8 mouse cellular contexts compared by ENCODE assay signal in the genomic region with DNA sequence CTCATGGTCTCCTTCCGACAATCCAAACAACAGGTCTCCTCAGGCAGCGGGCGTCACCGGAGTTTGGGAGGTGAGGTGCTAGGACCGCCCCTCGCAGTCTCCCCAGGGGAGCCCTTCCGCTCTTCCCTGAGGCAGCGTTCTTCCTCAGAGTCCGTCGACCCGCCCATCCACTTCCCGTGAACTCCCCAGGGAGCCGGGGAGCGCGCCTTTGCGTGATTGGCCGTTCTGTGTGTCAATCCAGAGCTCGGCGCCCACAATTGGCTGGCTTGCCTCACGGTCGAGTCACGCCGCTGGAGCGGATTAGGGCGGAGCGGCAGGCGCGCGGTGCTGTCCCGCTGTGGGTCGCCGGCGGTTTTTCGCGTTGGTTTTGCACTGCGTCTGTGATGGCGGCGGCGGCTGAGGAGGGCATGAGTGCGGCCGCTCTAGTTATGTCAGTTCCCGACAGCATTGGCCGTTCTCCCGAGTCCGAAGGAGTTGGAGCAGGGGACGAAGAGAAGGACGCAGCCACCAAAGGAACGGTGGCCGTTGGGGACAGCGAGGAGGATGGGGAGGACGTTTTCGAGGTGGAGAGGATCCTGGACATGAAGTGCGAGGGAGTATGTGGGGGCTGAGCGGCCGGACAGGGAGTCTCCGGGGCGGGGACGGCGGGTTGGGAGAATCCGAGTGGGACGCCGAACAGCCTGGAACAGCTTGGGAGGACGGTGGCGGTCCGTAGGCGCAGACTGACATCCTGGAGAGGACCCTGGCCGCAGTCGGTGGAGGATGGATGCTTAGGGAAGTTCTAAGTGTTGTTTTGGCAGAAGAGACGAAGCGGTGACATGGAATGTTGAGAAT. TPM values are rescaled to one million over a fixed set of nuclear protein-coding genes. Genes with fewer than 3 reads are reported as not detected.
DNase-seq lines count a peak whose midpoint lies in the region; ATAC-seq and TF ChIP-seq lines count a peak whose summit lies in the region.

Gene Mphosph8 (plus strand): TSS at position 280 of the 834 bp plus-strand sequence.

- WGBS in hindbrain, embryonic 10.5 days, result under 1% methylated on average over 70 of the region's 70 CpGs
- under 1% methylated on average over 68 of the region's 70 CpGs for WGBS in lung, postnatal 0 days

- peaks cover 22% of the 10 kb centered on the region for H3K4me1 ChIP-seq in hindbrain, embryonic 10.5 days (replicated peaks)
- peaks cover 7% of the 10 kb centered on the region; the same call in 1 of the 2 replicates for H3K4me1 ChIP-seq in lung, postnatal 0 days (ENCODE audit: insufficient read depth, low read depth, low read length)

- H3K4me2 ChIP-seq in lung, postnatal 0 days (replicated peaks; ENCODE audit: low read depth, low read length), result peak within 1 kb of the TSS; percentile 78

- peak within 1 kb of the TSS; percentile 60 for H3K9ac ChIP-seq in lung, postnatal 0 days (replicated peaks; ENCODE audit: low read depth)

- peaks cover 13% of the 10 kb centered on the region for H3K36me3 ChIP-seq in hindbrain, embryonic 10.5 days
- peaks cover 7% of the 10 kb centered on the region for H3K36me3 ChIP-seq in lung, postnatal 0 days (ENCODE audit: insufficient read depth, low read length)

- H3K4me3 ChIP-seq in hindbrain, embryonic 10.5 days, result peak within 1 kb of the TSS; percentile 94
- H3K4me3 ChIP-seq in lung, postnatal 0 days (ENCODE audit: low read depth, low read length), result peak within 1 kb of the TSS; percentile 84

- TF ChIP-seq EP300 in lung, postnatal 0 days (IDR thresholded peaks at IDR 0.05), result no peak

- no peaks in the 10 kb centered on the region for H3K9me3 ChIP-seq in hindbrain, embryonic 10.5 days
- no peaks in the 10 kb centered on the region for H3K9me3 ChIP-seq in lung, postnatal 0 days (ENCODE audit: low read length)

- no peaks in the 10 kb centered on the region for H3K27me3 ChIP-seq in hindbrain, embryonic 10.5 days (ENCODE audit: insufficient read depth, poor library complexity, severe bottlenecking)
- no peaks in the 10 kb centered on the region for H3K27me3 ChIP-seq in lung, postnatal 0 days (replicated peaks; ENCODE audit: insufficient read depth, low read length)

- peak within 1 kb of the TSS; percentile 97 for H3K27ac ChIP-seq in hindbrain, embryonic 10.5 days
- H3K27ac ChIP-seq in lung, postnatal 0 days (ENCODE audit: low read length), result peak within 1 kb of the TSS; percentile 93

- DNase-seq in MN1 (ENCODE audit: low spot score), result peak; percentile 99
- DNase-seq in cerebellum, adult 9-10 months, result peak; percentile 99
- peak; percentile 100 for DNase-seq in hindbrain, embryonic 10.5 days (ENCODE audit: low spot score)
- DNase-seq in layer of hippocampus, adult 9-11 months, result peak; percentile 99
- peak; percentile 99 for DNase-seq in lung, postnatal 0 days (ENCODE audit: low spot score)
- DNase-seq in ovary, postnatal 14 days (ENCODE audit: low spot score), result peak; percentile 98
- DNase-seq in thymus, postnatal 14 days, result peak; percentile 99

- TF ChIP-seq CTCF in lung, postnatal 0 days (IDR thresholded peaks at IDR 0.05), result no peak

- peak; percentile 99 for ATAC-seq in frontal cortex, adult (ENCODE audit: low TSS enrichment)
- ATAC-seq in lung, postnatal 0 days, result peak; percentile 100

RNA-seq across cellular contexts. Expression of gene Mphosph8, which starts in this region (rescaled TPM):
- polyA plus RNA-seq in hindbrain, embryonic 10.5 days (2016; fragmentation: Nextera tagmentation; extraction: Ambion mirVana), result 26.6 and 34.0 TPM in 2 replicates
- polyA plus RNA-seq in lung, postnatal 0 days (2015; fragmentation: Nextera tagmentation; extraction: Ambion mirVana), result 22.0 and 23.1 TPM in 2 replicates

Comparison
In these comparisons a context has a peak if more than half of its experiments do, and no peak if none do; other contexts are left out.
1. Peak in every context shown above with its lines: DNase-seq, ATAC-seq, H3K4me3 ChIP-seq and H3K27ac ChIP-seq.